Mouse (Mus musculus): ENCODE data around the gene Lax1. TPM values are rescaled to one million over a fixed set of nuclear protein-coding genes. Genes with fewer than 3 reads are reported as not detected.

Lax1 gene
- polyA plus RNA-seq (2014; fragmentation: Illumina TruSeq; extraction: RNeasy Lipid Tissue Mini Kit (QIAGEN cat#74804); ENCODE audit: low read depth, low replicate concordance), result not detected

DNA sequence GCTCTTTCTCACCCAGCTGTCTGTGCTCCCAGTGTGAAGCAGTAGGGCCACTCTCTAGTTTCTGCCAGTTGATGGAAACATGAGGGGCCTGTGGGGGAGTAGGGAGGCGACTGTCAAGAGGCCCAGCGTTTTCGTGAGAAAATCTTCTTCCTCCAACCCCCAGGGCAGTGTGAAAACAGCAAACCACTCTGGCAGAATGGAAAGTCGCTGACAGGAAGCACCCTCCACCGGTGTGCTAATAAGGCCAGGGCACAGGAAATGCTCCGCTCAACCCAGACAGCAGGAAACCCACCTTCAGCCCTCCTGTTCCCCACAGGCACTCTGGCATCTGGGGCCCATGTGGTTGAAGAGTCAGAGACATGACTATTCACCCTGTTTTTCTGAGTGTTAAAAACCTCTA, at the start of gene Lax1:
Gene Lax1 (minus strand): TSS at position 212 of the 400 bp plus-strand sequence.

DNA sequence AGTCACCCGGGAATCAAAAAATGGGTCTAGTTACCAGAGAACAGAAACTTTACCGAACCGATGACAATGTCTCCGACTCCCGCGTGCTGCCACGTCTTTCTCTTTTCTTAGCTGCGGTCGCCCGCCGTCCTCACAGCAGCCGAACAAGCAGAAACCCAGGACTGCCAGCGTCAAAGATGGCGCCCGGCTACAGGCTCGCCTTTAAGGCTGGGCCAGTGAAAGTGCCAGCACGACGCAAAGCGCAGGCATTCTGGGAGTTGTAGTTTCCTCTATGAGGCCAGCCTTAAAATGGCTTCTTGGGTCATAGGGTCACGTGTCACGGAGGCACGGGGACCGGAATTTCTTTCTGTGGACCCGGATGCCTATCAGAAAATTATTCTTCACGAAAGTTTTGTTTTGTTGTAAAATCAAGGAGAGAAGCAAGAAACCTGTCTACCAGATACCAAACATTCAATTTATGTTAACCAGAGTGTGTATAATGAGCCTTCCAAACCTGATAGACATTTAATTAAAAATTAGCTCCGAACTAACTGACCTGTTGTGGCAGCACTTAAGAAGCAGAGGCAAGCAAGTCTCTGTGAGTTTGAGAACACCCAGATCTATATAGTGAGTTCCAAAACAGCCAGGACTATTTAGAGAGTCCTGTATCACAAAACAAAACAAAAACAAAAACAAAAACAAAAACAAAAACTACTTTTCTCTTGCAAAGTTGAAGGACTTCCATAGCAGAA, 28.5 kb downstream of the Lax1 start, which contains the start of gene Gm38394:
Gene Gm38394 (minus strand): TSS at position 116 of the 731 bp plus-strand sequence.

DNA sequence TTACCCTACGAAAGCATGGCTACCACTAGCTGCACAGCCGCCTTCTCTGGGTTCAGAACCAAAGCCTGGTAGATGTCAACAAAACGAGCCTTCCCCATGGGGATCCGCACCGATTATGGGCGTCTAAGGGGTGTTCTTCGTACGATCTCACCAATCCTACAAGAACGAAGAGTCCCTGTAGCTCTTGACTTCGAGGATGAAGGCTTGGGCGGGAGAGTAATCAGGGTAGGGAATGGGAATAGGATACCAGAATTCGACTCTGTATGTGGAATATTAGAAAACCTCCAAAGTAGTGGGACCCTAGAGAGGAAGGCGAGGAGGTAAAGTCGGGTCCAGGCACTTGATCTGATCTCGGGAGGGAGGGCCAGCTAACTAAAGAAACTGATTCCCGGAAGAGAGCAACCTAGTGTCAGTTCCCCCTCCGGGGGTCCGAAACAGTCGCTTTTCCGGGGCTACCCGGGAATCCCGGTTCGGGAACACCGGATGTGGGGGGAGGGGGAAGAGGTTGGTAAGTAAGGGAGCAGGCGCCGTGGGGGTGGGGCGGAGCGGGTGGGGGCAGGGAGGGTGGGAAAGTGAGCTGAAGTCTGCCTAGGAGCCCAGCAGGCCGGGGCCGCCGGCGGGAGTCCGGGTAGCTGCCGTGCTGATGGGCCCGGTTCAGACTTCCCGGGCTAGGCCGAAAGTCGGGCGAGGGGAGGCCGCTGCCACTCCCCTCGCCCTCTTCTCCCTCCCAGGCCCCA, 29.3 kb downstream of the Lax1 start, which contains the start of gene Zbed6:
Gene Zbed6 (minus strand): TSS at position 420 of the 737 bp plus-strand sequence.

Other genes with a start within 250 kb of the Lax1 start
- 357 TPM for gene Snrpe, start 79.8 kb downstream of the Lax1 start, polyA plus RNA-seq (2014; fragmentation: Illumina TruSeq; extraction: RNeasy Lipid Tissue Mini Kit (QIAGEN cat#74804); ENCODE audit: low read depth, low replicate concordance)
- 22.8 TPM for gene Zbed6, start 29.2 kb downstream of the Lax1 start, polyA plus RNA-seq (2014; fragmentation: Illumina TruSeq; extraction: RNeasy Lipid Tissue Mini Kit (QIAGEN cat#74804); ENCODE audit: low read depth, low replicate concordance)
- 14.4 TPM for gene Gm38394, start 28.8 kb downstream of the Lax1 start, polyA plus RNA-seq (2014; fragmentation: Illumina TruSeq; extraction: RNeasy Lipid Tissue Mini Kit (QIAGEN cat#74804); ENCODE audit: low read depth, low replicate concordance)
- gene Atp2b4, start 110.9 kb upstream of the Lax1 start, polyA plus RNA-seq (2014; fragmentation: Illumina TruSeq; extraction: RNeasy Lipid Tissue Mini Kit (QIAGEN cat#74804); ENCODE audit: low read depth, low replicate concordance), result 10.6 TPM
- gene Optc, start 217.9 kb upstream of the Lax1 start, polyA plus RNA-seq (2014; fragmentation: Illumina TruSeq; extraction: RNeasy Lipid Tissue Mini Kit (QIAGEN cat#74804); ENCODE audit: low read depth, low replicate concordance), result 0.36 TPM
- 10.8 TPM for gene Prelp, start 231.3 kb upstream of the Lax1 start, polyA plus RNA-seq (2014; fragmentation: Illumina TruSeq; extraction: RNeasy Lipid Tissue Mini Kit (QIAGEN cat#74804); ENCODE audit: low read depth, low replicate concordance)

All from kidney, adult 10 weeks (tissue).